Mouse (Mus musculus): ENCODE data around the gene Lrch1. TPM values are rescaled to one million over a fixed set of nuclear protein-coding genes. Genes with fewer than 3 reads are reported as not detected.

Lrch1 gene
- polyA plus RNA-seq, 1 experiment from 2014 or later, result 12.4 TPM

DNA sequence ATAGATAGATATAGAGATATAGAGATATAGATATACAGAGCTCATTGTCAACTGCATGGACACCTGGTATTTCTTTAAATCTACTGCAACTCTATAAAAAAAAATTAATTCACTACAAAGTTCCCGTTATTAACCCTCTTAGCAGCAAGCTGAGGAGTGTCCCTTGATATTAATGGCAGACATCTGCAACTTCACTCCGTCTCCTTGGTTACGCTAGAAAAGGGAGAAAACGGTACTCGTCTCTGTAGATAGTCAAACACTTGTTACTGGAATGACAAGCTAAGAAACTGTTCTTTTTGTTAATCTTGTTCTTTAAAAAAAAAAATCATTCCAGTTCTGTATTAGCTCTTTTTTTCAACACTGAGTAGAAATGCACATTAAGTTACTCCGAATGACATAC lies 54.0 kb downstream of the Lrch1 start:
- no peak for ATAC-seq (ENCODE audit: insufficient read depth, low FRiP score)
- H3K9me3 ChIP-seq (replicated peaks; ENCODE audit: control insufficient read depth, low read length), result no peaks in the 10 kb centered on the region
- no peaks in the 10 kb centered on the region for H3K27me3 ChIP-seq (ENCODE audit: control insufficient read depth, insufficient read depth, low read length)
- no peaks in the 10 kb centered on the region for H3K36me3 ChIP-seq (ENCODE audit: control insufficient read depth, insufficient read depth, low read length)
- no peak overlapping the region for H3K27ac ChIP-seq (ENCODE audit: low read length)
- H3K4me3 ChIP-seq (replicated peaks; ENCODE audit: low read length), result no peak overlapping the region
- no peaks in the 10 kb centered on the region for H3K4me1 ChIP-seq (ENCODE audit: control insufficient read depth, insufficient read depth, low read length)
- no peak overlapping the region for H3K4me2 ChIP-seq (ENCODE audit: low read depth, low read length)
- H3K9ac ChIP-seq (ENCODE audit: low read length), result no peak overlapping the region
- WGBS, result 66% methylated on average over 6 of the region's 6 CpGs

DNA sequence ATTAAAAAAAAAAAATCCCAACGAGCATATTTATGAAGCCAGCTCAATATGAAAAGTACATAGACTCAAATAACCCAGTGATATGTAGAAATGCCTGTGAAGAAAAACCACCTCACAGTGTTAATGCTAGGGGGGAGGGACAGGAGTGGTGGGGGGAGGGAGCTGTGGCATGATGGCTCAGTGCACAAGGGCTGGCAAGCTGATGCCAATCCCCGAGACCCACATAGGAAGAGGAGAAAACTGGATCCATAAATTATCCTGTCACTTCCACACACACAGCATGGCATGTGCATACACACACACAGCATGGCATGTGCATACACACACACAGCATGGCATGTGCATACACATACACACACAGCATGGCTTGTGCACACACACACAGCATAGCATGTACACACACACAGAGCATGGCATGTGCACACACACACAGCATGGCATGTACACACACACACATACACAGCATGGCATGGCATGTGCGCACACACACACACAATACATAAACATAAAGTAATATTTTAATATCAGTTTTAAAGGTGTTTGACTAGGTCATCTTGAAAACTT lies 54.5 kb downstream of the Lrch1 start:
- no peak overlapping the region for H3K9ac ChIP-seq (ENCODE audit: low read length)
- no peak overlapping the region for H3K27ac ChIP-seq (ENCODE audit: low read length)
- no peaks in the 10 kb centered on the region for H3K4me1 ChIP-seq (ENCODE audit: control insufficient read depth, insufficient read depth, low read length)
- no peak for ATAC-seq (ENCODE audit: insufficient read depth, low FRiP score)
- no peak overlapping the region for H3K4me3 ChIP-seq (replicated peaks; ENCODE audit: low read length)
- H3K9me3 ChIP-seq (replicated peaks; ENCODE audit: control insufficient read depth, low read length), result no peaks in the 10 kb centered on the region
- H3K36me3 ChIP-seq (ENCODE audit: control insufficient read depth, insufficient read depth, low read length), result no peaks in the 10 kb centered on the region
- 87% methylated on average over 3 of the region's 3 CpGs for WGBS
- no peak overlapping the region for H3K4me2 ChIP-seq (ENCODE audit: low read depth, low read length)
- no peaks in the 10 kb centered on the region for H3K27me3 ChIP-seq (ENCODE audit: control insufficient read depth, insufficient read depth, low read length)

DNA sequence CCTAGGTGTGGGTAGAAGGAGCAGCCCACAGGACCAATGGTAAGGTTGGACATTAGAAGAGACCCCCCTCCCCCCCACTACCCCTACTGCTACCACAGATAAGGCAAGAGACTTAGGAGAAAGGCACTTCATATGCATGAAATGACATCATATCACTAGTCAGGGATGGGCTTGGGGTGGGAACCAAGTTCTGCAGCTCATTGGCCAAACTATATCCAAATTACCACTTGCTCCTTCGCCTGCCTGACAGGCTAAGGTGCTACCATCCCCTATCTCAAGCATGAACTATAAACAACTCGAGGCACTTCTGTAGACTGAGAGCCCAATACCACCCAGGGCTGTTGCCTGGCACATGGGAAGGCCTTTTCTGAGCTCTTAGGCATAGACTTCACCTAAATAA lies 58.4 kb downstream of the Lrch1 start:
- Histone ChIP-seq H3K4me3 (replicated peaks; ENCODE audit: low read length) (no peak overlapping the region), H3K27me3 (ENCODE audit: control insufficient read depth, insufficient read depth, low read length) (no peaks in the 10 kb centered on the region), H3K9ac (ENCODE audit: low read length) (no peak overlapping the region), H3K36me3 (ENCODE audit: control insufficient read depth, insufficient read depth, low read length) (no peaks in the 10 kb centered on the region), H3K4me1 (ENCODE audit: control insufficient read depth, insufficient read depth, low read length) (peaks cover 21% of the 10 kb centered on the region), H3K9me3 (replicated peaks; ENCODE audit: control insufficient read depth, low read length) (no peaks in the 10 kb centered on the region), H3K27ac (ENCODE audit: low read length) (no peak overlapping the region), H3K4me2 (ENCODE audit: low read depth, low read length) (no peak overlapping the region)
- WGBS, result 83% methylated on average over 2 of the region's 2 CpGs
- ATAC-seq (ENCODE audit: insufficient read depth, low FRiP score), result no peak

DNA sequence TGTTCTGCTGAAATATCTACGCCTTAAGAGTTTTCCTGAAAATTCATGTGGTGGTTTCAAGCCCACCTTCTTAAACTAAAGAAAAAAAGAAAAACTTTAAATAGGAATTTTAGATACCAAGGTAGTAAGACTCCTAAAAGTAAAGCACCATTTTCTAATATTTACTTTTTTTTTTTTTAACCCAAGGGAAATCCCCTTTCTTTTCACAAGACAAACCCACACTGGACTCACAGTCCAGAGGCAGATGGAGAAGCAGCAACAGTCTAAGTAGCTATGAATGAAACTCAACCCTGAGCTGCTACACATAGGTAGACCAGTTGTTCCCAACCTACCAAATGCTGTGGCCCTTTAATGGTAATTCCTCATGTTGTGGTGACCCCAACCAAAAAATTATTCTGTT lies 59.6 kb downstream of the Lrch1 start:
- Histone ChIP-seq H3K9ac (ENCODE audit: low read length) (no peak overlapping the region), H3K9me3 (replicated peaks; ENCODE audit: control insufficient read depth, low read length) (no peaks in the 10 kb centered on the region), H3K27me3 (ENCODE audit: control insufficient read depth, insufficient read depth, low read length) (no peaks in the 10 kb centered on the region), H3K36me3 (ENCODE audit: control insufficient read depth, insufficient read depth, low read length) (no peaks in the 10 kb centered on the region), H3K4me1 (ENCODE audit: control insufficient read depth, insufficient read depth, low read length) (peaks cover 29% of the 10 kb centered on the region), H3K4me2 (ENCODE audit: low read depth, low read length) (no peak overlapping the region), H3K4me3 (replicated peaks; ENCODE audit: low read length) (no peak overlapping the region), H3K27ac (ENCODE audit: low read length) (no peak overlapping the region)
- 98% methylated on average over 1 of the region's 1 CpGs for WGBS
- ATAC-seq (ENCODE audit: insufficient read depth, low FRiP score), result no peak

DNA sequence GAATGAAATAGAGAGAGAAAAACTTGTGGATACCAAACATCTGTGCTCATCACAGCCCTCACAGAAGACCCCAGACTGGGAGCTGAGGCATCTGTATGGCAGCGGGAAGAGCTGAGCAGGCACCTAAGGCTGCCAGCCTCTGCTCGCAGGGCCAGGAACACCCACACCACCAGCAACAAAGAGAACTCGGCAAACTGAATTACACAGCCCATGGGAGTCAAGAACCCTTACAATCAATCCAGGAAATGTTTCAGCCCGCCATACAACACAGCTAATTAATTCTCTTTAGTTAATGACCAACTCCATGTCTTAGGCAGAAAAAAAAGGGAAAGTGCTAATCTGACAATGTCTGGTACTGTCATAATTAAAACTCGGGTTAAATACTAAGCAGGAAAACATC lies 61.2 kb downstream of the Lrch1 start:
- no peak overlapping the region for H3K4me3 ChIP-seq (replicated peaks; ENCODE audit: low read length)
- no peaks in the 10 kb centered on the region for H3K9me3 ChIP-seq (replicated peaks; ENCODE audit: control insufficient read depth, low read length)
- no peak overlapping the region for H3K4me2 ChIP-seq (ENCODE audit: low read depth, low read length)
- no peak overlapping the region for H3K27ac ChIP-seq (ENCODE audit: low read length)
- 71% methylated on average over 5 of the region's 5 CpGs for WGBS
- no peaks in the 10 kb centered on the region for H3K27me3 ChIP-seq (ENCODE audit: control insufficient read depth, insufficient read depth, low read length)
- no peak overlapping the region for H3K9ac ChIP-seq (ENCODE audit: low read length)
- no peak for ATAC-seq (ENCODE audit: insufficient read depth, low FRiP score)
- peaks cover 44% of the 10 kb centered on the region for H3K4me1 ChIP-seq (ENCODE audit: control insufficient read depth, insufficient read depth, low read length)
- no peaks in the 10 kb centered on the region for H3K36me3 ChIP-seq (ENCODE audit: control insufficient read depth, insufficient read depth, low read length)

DNA sequence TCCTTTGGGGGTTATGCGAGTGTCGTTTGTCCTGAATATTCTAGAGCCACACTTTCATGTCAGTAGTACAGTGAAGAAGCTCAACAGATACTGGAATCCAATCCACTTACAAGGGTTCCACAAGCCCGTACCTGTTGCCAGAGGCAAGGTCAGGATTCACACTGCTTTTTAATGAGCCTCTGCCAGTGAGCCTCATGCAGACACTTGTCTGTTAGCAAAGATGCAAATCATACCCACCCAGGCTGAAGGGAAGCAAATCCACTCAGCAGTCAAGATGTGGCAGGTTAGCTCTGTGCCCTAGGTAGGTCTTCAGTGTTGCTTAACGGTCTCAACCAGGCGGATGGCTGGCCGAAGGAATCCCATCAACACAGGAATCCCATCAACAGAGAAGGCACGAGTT lies 62.8 kb downstream of the Lrch1 start:
- Histone ChIP-seq H3K4me2 (ENCODE audit: low read depth, low read length) (0 out of 2 replicates have a peak overlapping the region, but pooled peaks have one; percentile 31), H3K27ac (ENCODE audit: low read length) (peak overlapping the region; percentile 64; the same call in 1 of the 2 replicates), H3K9ac (ENCODE audit: low read length) (no peak overlapping the region), H3K27me3 (ENCODE audit: control insufficient read depth, insufficient read depth, low read length) (no peaks in the 10 kb centered on the region), H3K9me3 (replicated peaks; ENCODE audit: control insufficient read depth, low read length) (no peaks in the 10 kb centered on the region), H3K4me3 (replicated peaks; ENCODE audit: low read length) (no peak overlapping the region), H3K4me1 (ENCODE audit: control insufficient read depth, insufficient read depth, low read length) (peaks cover 50% of the 10 kb centered on the region), H3K36me3 (ENCODE audit: control insufficient read depth, insufficient read depth, low read length) (no peaks in the 10 kb centered on the region)
- no peak for ATAC-seq (ENCODE audit: insufficient read depth, low FRiP score)
- WGBS, result 73% methylated on average over 7 of the region's 7 CpGs

DNA sequence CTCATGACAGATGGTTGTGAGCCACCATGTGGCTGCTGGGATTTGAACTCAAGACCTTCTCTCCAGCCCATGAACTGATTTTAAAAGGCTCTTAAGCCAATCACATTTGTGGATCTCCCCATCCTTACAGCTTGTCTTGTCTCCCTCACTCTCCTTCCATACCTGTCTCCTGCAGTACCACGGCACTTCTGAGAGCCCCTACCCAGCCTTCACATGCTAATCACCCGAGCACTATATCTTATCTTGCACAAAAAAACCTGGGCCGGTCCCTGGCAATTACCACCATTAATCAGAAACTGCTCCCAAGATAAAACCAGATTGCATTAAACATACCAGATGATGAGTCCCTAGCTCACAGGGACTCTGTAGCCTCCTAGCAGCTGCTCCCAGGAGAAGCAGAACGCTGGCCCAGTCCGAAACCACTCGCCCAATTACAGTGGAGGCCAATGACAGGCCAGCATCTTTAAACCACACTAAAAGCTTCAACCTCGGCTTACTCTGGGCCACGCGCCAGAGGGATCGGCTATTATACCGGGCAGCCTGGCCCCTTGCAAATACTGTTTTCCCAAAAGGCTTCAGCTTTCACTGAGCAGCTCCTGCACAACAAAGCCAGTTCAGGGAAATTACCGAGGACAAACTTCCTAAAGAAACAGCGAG lies 63.5 kb downstream of the Lrch1 start:
- no peaks in the 10 kb centered on the region for H3K9me3 ChIP-seq (replicated peaks; ENCODE audit: control insufficient read depth, low read length)
- H3K4me2 ChIP-seq (ENCODE audit: low read depth, low read length), result peak overlapping the region; percentile 31; the same call in 1 of the 2 replicates
- H3K4me3 ChIP-seq (replicated peaks; ENCODE audit: low read length), result no peak overlapping the region
- no peaks in the 10 kb centered on the region for H3K36me3 ChIP-seq (ENCODE audit: control insufficient read depth, insufficient read depth, low read length)
- WGBS, result 11% methylated on average over 13 of the region's 13 CpGs
- peaks cover 50% of the 10 kb centered on the region for H3K4me1 ChIP-seq (ENCODE audit: control insufficient read depth, insufficient read depth, low read length)
- peak overlapping the region; percentile 38; the same call in 1 of the 2 replicates for H3K9ac ChIP-seq (ENCODE audit: low read length)
- H3K27me3 ChIP-seq (ENCODE audit: control insufficient read depth, insufficient read depth, low read length), result no peaks in the 10 kb centered on the region
- peak overlapping the region; percentile 64 for H3K27ac ChIP-seq (ENCODE audit: low read length)
- peak; percentile 43; the same call in 1 of the 2 replicates for ATAC-seq (ENCODE audit: insufficient read depth, low FRiP score)

DNA sequence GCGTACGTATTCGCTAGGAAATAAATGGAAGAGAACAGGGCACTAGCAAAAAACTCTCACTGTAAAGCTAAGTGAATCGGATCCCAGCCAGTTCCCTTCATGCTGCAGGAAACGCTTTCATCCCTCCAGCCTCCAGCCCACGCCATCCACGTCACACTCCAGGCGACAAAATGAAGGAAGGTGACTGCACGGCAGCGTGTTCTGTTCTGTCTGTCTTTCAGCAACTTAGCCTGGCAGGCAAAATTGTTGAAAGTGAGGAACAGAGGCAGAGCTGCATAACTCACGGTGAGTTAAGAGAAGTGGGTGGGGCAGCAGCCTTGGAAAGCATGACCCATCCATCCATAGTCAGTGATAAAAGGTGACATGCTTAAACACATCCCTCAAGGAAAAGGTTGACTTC lies 64.5 kb downstream of the Lrch1 start:
- 33% methylated on average over 11 of the region's 11 CpGs for WGBS
- H3K27me3 ChIP-seq (ENCODE audit: control insufficient read depth, insufficient read depth, low read length), result no peaks in the 10 kb centered on the region
- H3K9ac ChIP-seq (ENCODE audit: low read length), result 0 out of 2 replicates have a peak overlapping the region, but pooled peaks have one; percentile 2
- no peak for ATAC-seq (ENCODE audit: insufficient read depth, low FRiP score)
- H3K27ac ChIP-seq (ENCODE audit: low read length), result peak overlapping the region; percentile 75
- H3K9me3 ChIP-seq (replicated peaks; ENCODE audit: control insufficient read depth, low read length), result no peaks in the 10 kb centered on the region
- H3K4me2 ChIP-seq (ENCODE audit: low read depth, low read length), result peak overlapping the region; percentile 48
- H3K4me1 ChIP-seq (ENCODE audit: control insufficient read depth, insufficient read depth, low read length), result peaks cover 50% of the 10 kb centered on the region
- no peaks in the 10 kb centered on the region for H3K36me3 ChIP-seq (ENCODE audit: control insufficient read depth, insufficient read depth, low read length)
- peak overlapping the region; percentile 12; the same call in 1 of the 2 replicates for H3K4me3 ChIP-seq (replicated peaks; ENCODE audit: low read length)

DNA sequence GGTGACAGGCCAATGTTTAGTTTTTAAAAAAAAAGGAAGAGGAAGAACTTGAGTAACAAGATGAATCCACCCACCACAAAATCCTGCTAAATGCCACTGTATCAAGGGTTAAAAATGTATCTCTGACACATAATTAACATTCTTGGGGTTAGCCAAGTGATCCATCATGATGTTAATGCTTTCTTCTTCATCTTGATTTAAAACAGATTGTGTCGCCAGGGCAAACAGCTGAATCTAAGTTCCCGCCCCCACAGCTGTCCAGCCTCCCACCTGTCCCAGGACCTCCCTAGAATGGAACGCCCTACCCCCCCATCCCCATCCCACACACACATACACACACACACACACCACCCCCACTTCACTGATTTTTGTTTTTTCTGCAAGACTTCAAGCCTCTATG lies 64.9 kb downstream of the Lrch1 start:
- 26% methylated on average over 3 of the region's 3 CpGs for WGBS
- ATAC-seq (ENCODE audit: insufficient read depth, low FRiP score), result no peak
- peak overlapping the region; percentile 75 for H3K27ac ChIP-seq (ENCODE audit: low read length)

More for the DNA sequence above, 64.9 kb downstream of the Lrch1 start:
- no peaks in the 10 kb centered on the region for H3K36me3 ChIP-seq (ENCODE audit: control insufficient read depth, insufficient read depth, low read length)
- H3K9me3 ChIP-seq (replicated peaks; ENCODE audit: control insufficient read depth, low read length), result no peaks in the 10 kb centered on the region
- H3K4me2 ChIP-seq (ENCODE audit: low read depth, low read length), result peak overlapping the region; percentile 48
- 0 out of 2 replicates have a peak overlapping the region, but pooled peaks have one; percentile 2 for H3K9ac ChIP-seq (ENCODE audit: low read length)
- H3K4me3 ChIP-seq (replicated peaks; ENCODE audit: low read length), result no peak overlapping the region
- H3K27me3 ChIP-seq (ENCODE audit: control insufficient read depth, insufficient read depth, low read length), result no peaks in the 10 kb centered on the region
- peaks cover 52% of the 10 kb centered on the region for H3K4me1 ChIP-seq (ENCODE audit: control insufficient read depth, insufficient read depth, low read length)
